Mouse (Mus musculus): ENCODE data around the gene Gm9821. TPM values are rescaled to one million over a fixed set of nuclear protein-coding genes. Genes with fewer than 3 reads are reported as not detected.

Gm9821 gene
- polyA plus RNA-seq, 1 experiment from 2014 or later = 0.33 TPM

DNA sequence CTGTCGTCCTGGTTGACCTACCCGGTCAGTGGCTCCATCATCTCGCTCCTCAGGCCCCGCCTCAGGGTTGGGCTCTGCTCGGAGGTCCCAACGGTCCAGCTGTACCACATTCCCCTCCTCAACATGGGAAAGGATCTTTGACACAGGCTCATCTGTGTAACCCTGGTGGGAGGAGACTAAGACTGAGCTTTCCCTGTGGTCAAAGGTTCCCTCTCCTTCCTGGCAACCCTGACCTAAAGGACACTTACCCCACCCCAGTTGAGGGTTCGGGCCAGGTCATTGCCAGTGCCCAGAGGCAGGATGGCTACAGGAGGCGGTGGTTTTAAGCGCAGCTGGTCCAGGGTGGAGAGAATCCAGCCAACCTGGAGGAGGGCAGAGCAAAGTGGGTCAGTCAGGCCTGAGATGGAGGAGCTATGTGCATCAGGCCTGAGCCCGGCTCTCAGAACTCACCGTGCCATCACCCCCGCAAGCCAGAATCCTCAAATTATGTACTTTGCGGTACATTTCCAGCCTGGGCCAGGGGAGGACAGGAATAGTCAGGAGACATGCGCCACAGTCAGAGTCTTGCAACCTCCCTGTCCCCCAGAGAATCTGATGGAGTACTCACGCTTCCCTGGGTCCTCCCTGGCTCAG is 6.1 kb upstream of the Gm9821 start:
- Histone ChIP-seq H3K4me1 (replicated peaks; ENCODE audit: control insufficient read depth, insufficient read depth, low read length) (no peaks in the 10 kb centered on the region), H3K4me3 (ENCODE audit: low read length) (no peak overlapping the region), H3K4me2 (ENCODE audit: low read depth, low read length) (no peak overlapping the region), H3K9me3 (ENCODE audit: control insufficient read depth, low read length) (no peaks in the 10 kb centered on the region), H3K27ac (ENCODE audit: low read length) (no peak overlapping the region), H3K27me3 (ENCODE audit: control insufficient read depth, insufficient read depth, low read depth, low read length) (no peaks in the 10 kb centered on the region), H3K36me3 (ENCODE audit: control insufficient read depth, insufficient read depth, low read length) (peaks cover 30% of the 10 kb centered on the region), H3K9ac (ENCODE audit: low read length) (no peak overlapping the region)
- no peak for ATAC-seq (ENCODE audit: low read depth)
- WGBS = 78% methylated on average over 15 of the region's 15 CpGs

DNA sequence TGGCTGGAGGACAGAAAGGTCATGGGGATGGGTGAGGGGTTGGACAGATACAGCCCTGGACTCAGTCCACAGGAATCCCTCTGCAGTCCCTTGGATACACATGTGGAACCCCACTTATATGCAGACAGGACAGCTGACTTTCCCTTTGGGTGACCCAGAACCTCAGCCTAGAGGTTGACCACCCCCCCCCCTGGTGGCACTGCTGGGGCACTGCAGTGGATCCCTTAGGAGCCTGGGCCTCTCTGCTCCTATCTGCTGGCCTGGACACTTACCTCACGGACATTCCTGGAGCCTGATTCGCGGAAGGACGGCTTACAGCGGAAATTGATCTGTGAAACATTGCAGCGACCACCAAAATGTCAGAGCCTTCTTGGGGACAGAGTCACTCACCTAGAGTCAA is 3.1 kb upstream of the Gm9821 start:
- H3K36me3 ChIP-seq (ENCODE audit: control insufficient read depth, insufficient read depth, low read length) = peaks cover 22% of the 10 kb centered on the region
- peaks cover 8% of the 10 kb centered on the region for H3K4me1 ChIP-seq (replicated peaks; ENCODE audit: control insufficient read depth, insufficient read depth, low read length)
- WGBS = 65% methylated on average over 6 of the region's 6 CpGs
- ATAC-seq (ENCODE audit: low read depth) = no peak
- H3K4me3 ChIP-seq (ENCODE audit: low read length) = no peak overlapping the region
- no peak overlapping the region for H3K4me2 ChIP-seq (ENCODE audit: low read depth, low read length)
- no peaks in the 10 kb centered on the region for H3K9me3 ChIP-seq (ENCODE audit: control insufficient read depth, low read length)
- H3K27me3 ChIP-seq (ENCODE audit: control insufficient read depth, insufficient read depth, low read depth, low read length) = no peaks in the 10 kb centered on the region
- no peak overlapping the region for H3K9ac ChIP-seq (ENCODE audit: low read length)
- no peak overlapping the region for H3K27ac ChIP-seq (ENCODE audit: low read length)

DNA sequence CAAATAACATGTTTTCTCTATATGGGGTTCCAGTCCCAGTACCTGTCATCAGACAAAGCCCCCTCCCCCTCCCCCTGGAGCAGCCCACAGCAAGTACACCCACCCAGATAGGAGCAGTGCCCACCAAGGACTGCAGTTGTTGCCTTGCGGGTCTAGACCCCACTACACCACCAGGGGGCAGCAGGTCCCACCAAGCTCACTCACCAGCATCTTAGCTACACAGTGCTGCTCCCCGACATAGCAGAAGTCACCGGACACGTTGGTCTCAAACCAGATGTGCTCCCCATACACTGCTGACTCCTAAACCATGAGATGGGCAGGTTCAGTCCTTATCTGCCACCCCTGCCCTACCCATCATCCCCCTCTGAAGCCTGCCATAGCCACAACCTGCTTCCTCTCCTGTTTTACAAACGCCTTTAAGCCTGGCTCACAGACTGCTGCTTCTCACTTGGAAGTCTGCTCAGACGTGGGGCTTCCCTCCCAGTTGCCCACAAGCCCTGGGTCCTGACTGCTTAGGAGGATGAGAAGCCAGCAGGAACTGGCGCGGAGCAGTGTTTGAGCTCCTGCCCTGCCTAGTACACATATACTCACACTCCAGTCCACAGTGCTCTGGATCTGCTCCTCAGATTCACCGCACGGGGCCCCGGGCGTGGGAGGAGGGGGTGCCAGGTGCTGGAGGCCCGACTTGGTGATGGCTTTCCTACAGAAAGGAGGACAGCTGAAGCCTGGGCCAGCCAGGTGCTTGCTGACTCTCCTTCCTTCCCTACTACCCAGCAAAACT is 1.1 kb upstream of the Gm9821 start:
- Histone ChIP-seq H3K36me3 (ENCODE audit: control insufficient read depth, insufficient read depth, low read length) (peaks cover 8% of the 10 kb centered on the region), H3K9me3 (ENCODE audit: control insufficient read depth, low read length) (no peaks in the 10 kb centered on the region), H3K4me2 (ENCODE audit: low read depth, low read length) (no peak overlapping the region), H3K4me1 (replicated peaks; ENCODE audit: control insufficient read depth, insufficient read depth, low read length) (peaks cover 24% of the 10 kb centered on the region), H3K27ac (ENCODE audit: low read length) (no peak overlapping the region), H3K9ac (ENCODE audit: low read length) (no peak overlapping the region), H3K27me3 (ENCODE audit: control insufficient read depth, insufficient read depth, low read depth, low read length) (no peaks in the 10 kb centered on the region), H3K4me3 (ENCODE audit: low read length) (no peak overlapping the region)
- WGBS = 40% methylated on average over 13 of the region's 13 CpGs
- ATAC-seq (ENCODE audit: low read depth) = peak; percentile 74

DNA sequence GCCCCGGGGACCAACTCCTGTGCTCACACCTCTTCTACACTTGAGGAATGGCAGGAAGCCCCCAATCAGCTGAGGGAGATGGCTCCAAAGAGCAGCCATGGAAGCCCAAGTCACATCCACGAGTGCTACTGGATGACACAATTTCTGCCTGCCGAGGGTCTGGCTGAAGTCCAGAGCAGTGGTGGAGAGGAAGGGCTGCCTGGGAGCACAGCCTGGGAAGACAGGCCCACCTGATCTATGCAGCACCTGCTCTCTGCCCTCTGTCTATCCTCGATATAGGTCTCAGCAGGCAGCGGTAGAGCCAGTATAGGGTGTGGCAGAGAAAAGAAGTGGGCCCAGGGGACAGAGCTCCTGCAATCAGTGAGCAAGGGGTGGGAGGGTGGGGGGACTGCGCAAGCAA is 1.3 kb downstream of the Gm9821 start:
- 35% methylated on average over 6 of the region's 6 CpGs for WGBS
- Histone ChIP-seq H3K9me3 (ENCODE audit: control insufficient read depth, low read length) (no peaks in the 10 kb centered on the region), H3K4me2 (ENCODE audit: low read depth, low read length) (no peak overlapping the region), H3K4me1 (replicated peaks; ENCODE audit: control insufficient read depth, insufficient read depth, low read length) (peaks cover 39% of the 10 kb centered on the region), H3K27ac (ENCODE audit: low read length) (no peak overlapping the region), H3K9ac (ENCODE audit: low read length) (no peak overlapping the region), H3K4me3 (ENCODE audit: low read length) (no peak overlapping the region), H3K27me3 (ENCODE audit: control insufficient read depth, insufficient read depth, low read depth, low read length) (no peaks in the 10 kb centered on the region), H3K36me3 (ENCODE audit: control insufficient read depth, insufficient read depth, low read length) (no peaks in the 10 kb centered on the region; the same call in 1 of the 2 replicates)
- no peak for ATAC-seq (ENCODE audit: low read depth)

DNA sequence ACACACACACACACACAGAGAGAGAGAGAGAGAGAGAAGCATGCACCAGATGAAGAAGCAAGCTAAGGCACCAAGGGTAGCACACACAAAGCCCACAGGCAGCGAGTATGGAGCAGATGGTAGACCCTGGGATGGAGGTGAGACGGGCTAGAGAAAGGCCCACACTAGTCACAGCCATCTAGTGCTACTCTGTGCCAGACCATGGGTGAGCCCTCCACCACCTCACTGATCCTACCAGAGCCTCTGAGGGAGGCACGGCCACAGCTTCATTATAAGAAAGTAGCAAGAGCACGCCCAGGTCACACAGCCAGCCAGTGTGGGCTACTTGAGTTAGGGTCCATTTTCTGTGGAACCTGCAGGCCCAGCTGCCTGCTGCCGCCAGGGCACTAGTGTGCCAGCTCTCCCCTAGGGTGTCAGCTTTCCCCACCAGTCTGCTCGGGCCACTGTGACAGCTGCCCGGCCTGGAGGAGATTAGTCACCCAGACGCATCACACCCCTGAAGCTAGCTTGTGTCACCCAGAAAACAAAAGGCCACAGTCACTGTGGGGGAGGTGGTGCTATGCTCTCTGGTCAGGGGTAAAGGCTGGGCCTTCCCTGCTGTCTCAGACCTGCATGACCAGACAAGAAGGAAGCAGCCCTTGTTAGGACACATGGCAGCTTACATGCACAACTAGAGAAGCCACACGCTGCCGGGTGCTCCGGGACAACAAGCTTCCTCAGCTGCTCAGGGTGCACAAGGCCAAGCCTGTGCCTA is 2.1 kb downstream of the Gm9821 start:
- Histone ChIP-seq H3K9ac (ENCODE audit: low read length) (peak overlapping the region; percentile 16; the same call in 1 of the 2 replicates), H3K4me1 (replicated peaks; ENCODE audit: control insufficient read depth, insufficient read depth, low read length) (peaks cover 39% of the 10 kb centered on the region), H3K27me3 (ENCODE audit: control insufficient read depth, insufficient read depth, low read depth, low read length) (no peaks in the 10 kb centered on the region), H3K4me3 (ENCODE audit: low read length) (no peak overlapping the region), H3K27ac (ENCODE audit: low read length) (peak overlapping the region; percentile 54), H3K36me3 (ENCODE audit: control insufficient read depth, insufficient read depth, low read length) (no peaks in the 10 kb centered on the region), H3K9me3 (ENCODE audit: control insufficient read depth, low read length) (no peaks in the 10 kb centered on the region), H3K4me2 (ENCODE audit: low read depth, low read length) (no peak overlapping the region)
- ATAC-seq (ENCODE audit: low read depth) = no peak
- 59% methylated on average over 11 of the region's 11 CpGs for WGBS

DNA sequence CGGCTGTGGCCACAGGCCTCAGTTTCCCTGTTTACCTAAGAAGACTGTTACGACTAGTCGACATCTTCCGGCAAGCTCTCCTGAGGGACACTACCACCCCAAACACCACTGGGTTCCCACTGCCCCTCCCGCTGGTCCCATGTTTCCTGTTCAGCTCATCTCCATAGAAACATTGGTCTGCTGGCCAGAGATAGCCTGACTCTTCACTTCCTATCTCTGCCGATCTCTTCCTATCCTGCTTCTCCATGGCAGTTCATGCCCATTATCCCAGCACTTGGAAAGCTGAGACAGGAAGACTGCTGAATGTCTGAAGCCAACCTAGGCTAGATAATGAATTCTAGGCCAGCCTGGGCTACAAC is 2.6 kb downstream of the Gm9821 start:
- 60% methylated on average over 6 of the region's 6 CpGs for WGBS
- Histone ChIP-seq H3K4me1 (replicated peaks; ENCODE audit: control insufficient read depth, insufficient read depth, low read length) (peaks cover 40% of the 10 kb centered on the region), H3K4me3 (ENCODE audit: low read length) (no peak overlapping the region), H3K9me3 (ENCODE audit: control insufficient read depth, low read length) (no peaks in the 10 kb centered on the region), H3K36me3 (ENCODE audit: control insufficient read depth, insufficient read depth, low read length) (no peaks in the 10 kb centered on the region), H3K27ac (ENCODE audit: low read length) (peak overlapping the region; percentile 54), H3K27me3 (ENCODE audit: control insufficient read depth, insufficient read depth, low read depth, low read length) (no peaks in the 10 kb centered on the region), H3K9ac (ENCODE audit: low read length) (no peak overlapping the region), H3K4me2 (ENCODE audit: low read depth, low read length) (no peak overlapping the region)
- no peak for ATAC-seq (ENCODE audit: low read depth)

DNA sequence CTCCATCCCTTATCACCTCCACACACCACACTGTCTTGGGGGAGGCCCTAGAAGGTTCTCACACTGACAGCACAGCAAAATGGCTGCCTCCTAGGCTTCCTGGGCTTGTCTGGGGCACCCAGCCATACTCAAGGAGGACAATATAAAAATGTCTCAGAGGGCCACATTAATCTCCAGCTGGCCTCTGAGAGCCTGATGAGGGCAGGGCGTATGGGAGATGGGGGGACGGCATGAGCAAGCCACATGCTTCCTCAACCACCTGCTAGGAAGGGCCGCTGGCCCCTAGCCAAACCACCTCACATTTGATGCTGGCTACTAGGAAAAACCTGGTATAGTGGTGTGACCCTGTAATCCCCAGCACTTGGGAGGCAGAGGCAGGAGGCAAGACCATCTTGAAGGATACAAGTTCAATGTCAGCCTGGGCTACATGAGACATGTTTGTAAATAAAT is 3.3 kb downstream of the Gm9821 start:
- Histone ChIP-seq H3K27me3 (ENCODE audit: control insufficient read depth, insufficient read depth, low read depth, low read length) (no peaks in the 10 kb centered on the region), H3K9ac (ENCODE audit: low read length) (no peak overlapping the region), H3K4me1 (replicated peaks; ENCODE audit: control insufficient read depth, insufficient read depth, low read length) (peaks cover 47% of the 10 kb centered on the region), H3K27ac (ENCODE audit: low read length) (no peak overlapping the region), H3K36me3 (ENCODE audit: control insufficient read depth, insufficient read depth, low read length) (no peaks in the 10 kb centered on the region), H3K4me2 (ENCODE audit: low read depth, low read length) (no peak overlapping the region), H3K9me3 (ENCODE audit: control insufficient read depth, low read length) (no peaks in the 10 kb centered on the region), H3K4me3 (ENCODE audit: low read length) (no peak overlapping the region)
- 58% methylated on average over 3 of the region's 3 CpGs for WGBS
- no peak for ATAC-seq (ENCODE audit: low read depth)

DNA sequence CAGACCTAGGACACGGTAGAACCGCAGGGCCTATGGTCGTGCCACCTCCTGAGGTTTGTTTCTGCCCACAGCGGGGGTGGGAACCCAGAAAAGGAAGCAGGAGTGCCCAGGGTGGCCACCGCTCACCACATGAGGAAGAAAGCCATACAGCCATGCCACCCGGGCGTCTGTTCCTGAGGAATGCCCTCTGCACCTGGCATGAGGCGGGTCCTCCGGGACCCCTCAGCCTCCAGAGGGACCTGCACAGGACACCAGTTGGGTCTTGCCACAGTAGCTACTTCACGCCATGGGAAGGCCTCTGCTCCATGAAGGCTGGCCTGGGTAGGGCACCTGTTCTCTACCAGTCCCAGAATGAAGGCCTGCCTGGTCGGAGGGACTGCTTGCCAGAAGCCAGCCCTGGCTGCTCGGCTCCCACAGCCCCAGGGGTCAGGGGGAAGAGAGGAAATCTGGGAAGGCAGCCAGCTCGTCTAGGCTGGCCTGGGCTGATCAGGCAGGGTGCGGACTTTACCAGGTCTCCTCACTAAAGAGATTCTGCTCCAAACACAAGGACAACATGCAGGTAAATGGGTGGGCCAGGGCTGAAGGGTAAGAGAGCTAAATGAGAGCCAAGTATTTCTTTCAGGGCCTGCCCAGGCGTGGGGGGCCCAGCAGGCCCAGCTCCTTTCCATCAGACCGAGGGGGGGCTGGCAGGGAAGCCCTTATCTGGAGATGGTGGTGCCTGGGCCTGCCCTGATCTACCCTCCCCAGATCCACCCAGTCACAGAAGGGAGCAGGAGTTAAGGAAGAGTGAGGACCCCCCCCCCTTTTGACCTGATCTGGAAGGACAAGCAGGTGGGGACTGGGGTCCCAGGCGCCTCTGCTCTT is 4.1 kb downstream of the Gm9821 start:
- Histone ChIP-seq H3K4me1 (replicated peaks; ENCODE audit: control insufficient read depth, insufficient read depth, low read length) (peaks cover 55% of the 10 kb centered on the region), H3K9ac (ENCODE audit: low read length) (peak overlapping the region; percentile 60), H3K27me3 (ENCODE audit: control insufficient read depth, insufficient read depth, low read depth, low read length) (no peaks in the 10 kb centered on the region), H3K9me3 (ENCODE audit: control insufficient read depth, low read length) (no peaks in the 10 kb centered on the region), H3K27ac (ENCODE audit: low read length) (peak overlapping the region; percentile 89), H3K4me3 (ENCODE audit: low read length) (peak overlapping the region; percentile 29), H3K4me2 (ENCODE audit: low read depth, low read length) (peak overlapping the region; percentile 55), H3K36me3 (ENCODE audit: control insufficient read depth, insufficient read depth, low read length) (no peaks in the 10 kb centered on the region)
- ATAC-seq (ENCODE audit: low read depth) = peak; percentile 62
- 54% methylated on average over 17 of the region's 17 CpGs for WGBS

All from lung, embryonic 16.5 days (tissue).